8 mouse cellular contexts compared by ENCODE assay signal in genomic region chr4:58994762-58995161, GRCm38 (mm10). TPM values are rescaled to one million over a fixed set of nuclear protein-coding genes. Genes with fewer than 3 reads are reported as not detected.
DNase-seq lines count a peak whose midpoint lies in the region; ATAC-seq lines count a peak whose summit lies in the region.

TSS of gene Dnajc25 (plus strand) at chr4:58995062.

- H3K27ac ChIP-seq in kidney, embryonic 14.5 days (ENCODE audit: low read depth, low read length) = 0 out of 2 replicates have a peak within 1 kb of the TSS, but pooled peaks have one; percentile 6
- no peak within 1 kb of the TSS for H3K27ac ChIP-seq in limb, embryonic 15.5 days
- H3K27ac ChIP-seq in midbrain, embryonic 11.5 days (ENCODE audit: low read depth, low read length) = no peak within 1 kb of the TSS
- no peak within 1 kb of the TSS for H3K27ac ChIP-seq in midbrain, embryonic 14.5 days (replicated peaks; ENCODE audit: low read depth, low read length)

- WGBS in kidney, embryonic 14.5 days = 67% methylated on average over 4 of the region's 4 CpGs
- 93% methylated on average over 4 of the region's 4 CpGs for WGBS in limb, embryonic 15.5 days
- 91% methylated on average over 4 of the region's 4 CpGs for WGBS in midbrain, embryonic 11.5 days
- 92% methylated on average over 4 of the region's 4 CpGs for WGBS in midbrain, embryonic 14.5 days

- no peak within 1 kb of the TSS for H3K4me3 ChIP-seq in kidney, embryonic 14.5 days (ENCODE audit: low read length)
- no peak within 1 kb of the TSS for H3K4me3 ChIP-seq in limb, embryonic 15.5 days
- no peak within 1 kb of the TSS for H3K4me3 ChIP-seq in midbrain, embryonic 11.5 days (ENCODE audit: low read depth, low read length)
- H3K4me3 ChIP-seq in midbrain, embryonic 14.5 days (replicated peaks; ENCODE audit: low read depth, low read length) = no peak within 1 kb of the TSS

- peaks cover 3% of the 10 kb centered on the region; the same call in 1 of the 2 replicates for H3K4me1 ChIP-seq in kidney, embryonic 14.5 days (ENCODE audit: control insufficient read depth, insufficient read depth, low read length)
- H3K4me1 ChIP-seq in limb, embryonic 15.5 days = 0 out of 2 replicates have a peak, but pooled peaks cover 2% of the 10 kb centered on the region
- H3K4me1 ChIP-seq in midbrain, embryonic 11.5 days (ENCODE audit: control insufficient read depth, insufficient read depth, low read length) = no peaks in the 10 kb centered on the region
- H3K4me1 ChIP-seq in midbrain, embryonic 14.5 days (ENCODE audit: control insufficient read depth, insufficient read depth, low read length) = no peaks in the 10 kb centered on the region

- H3K4me2 ChIP-seq in kidney, embryonic 14.5 days (replicated peaks; ENCODE audit: low read depth, low read length) = no peak within 1 kb of the TSS
- H3K4me2 ChIP-seq in limb, embryonic 15.5 days = no peak within 1 kb of the TSS
- H3K4me2 ChIP-seq in midbrain, embryonic 11.5 days = no peak within 1 kb of the TSS
- no peak within 1 kb of the TSS for H3K4me2 ChIP-seq in midbrain, embryonic 14.5 days (ENCODE audit: low read length)

- no peak for DNase-seq in kidney, postnatal 36 days
- peak; percentile 23 for DNase-seq in adrenal gland, adult 2 months
- no peak for DNase-seq in heart, adult 18-20 months
- no peak for DNase-seq in midbrain, embryonic 11.5 days (ENCODE audit: low spot score, missing footprints)
- no peak for DNase-seq in layer of hippocampus, postnatal 25 days (ENCODE audit: extremely low spot score in 1 of 2, low spot score in 1 of 2)
- no peak for DNase-seq in midbrain, embryonic 14.5 days

- H3K9ac ChIP-seq in kidney, embryonic 14.5 days (ENCODE audit: low read depth, low read length) = no peak within 1 kb of the TSS
- no peak within 1 kb of the TSS for H3K9ac ChIP-seq in limb, embryonic 15.5 days
- H3K9ac ChIP-seq in midbrain, embryonic 11.5 days (ENCODE audit: low read length) = no peak within 1 kb of the TSS
- no peak within 1 kb of the TSS for H3K9ac ChIP-seq in midbrain, embryonic 14.5 days (replicated peaks; ENCODE audit: low read length)

- no peaks in the 10 kb centered on the region for H3K9me3 ChIP-seq in kidney, embryonic 14.5 days (ENCODE audit: control insufficient read depth, low read length)
- H3K9me3 ChIP-seq in limb, embryonic 15.5 days = no peaks in the 10 kb centered on the region
- H3K9me3 ChIP-seq in midbrain, embryonic 11.5 days (ENCODE audit: control insufficient read depth, low read length) = no peaks in the 10 kb centered on the region
- no peaks in the 10 kb centered on the region for H3K9me3 ChIP-seq in midbrain, embryonic 14.5 days (ENCODE audit: control insufficient read depth, low read length)

- H3K36me3 ChIP-seq in kidney, embryonic 14.5 days (ENCODE audit: control insufficient read depth, insufficient read depth, low read length) = no peaks in the 10 kb centered on the region
- no peaks in the 10 kb centered on the region for H3K36me3 ChIP-seq in limb, embryonic 15.5 days
- no peaks in the 10 kb centered on the region for H3K36me3 ChIP-seq in midbrain, embryonic 11.5 days (ENCODE audit: control insufficient read depth, insufficient read depth, low read length)
- H3K36me3 ChIP-seq in midbrain, embryonic 14.5 days (ENCODE audit: control insufficient read depth, insufficient read depth, low read length) = no peaks in the 10 kb centered on the region

- H3K27me3 ChIP-seq in kidney, embryonic 14.5 days (ENCODE audit: control insufficient read depth, insufficient read depth, low read length) = no peaks in the 10 kb centered on the region
- H3K27me3 ChIP-seq in limb, embryonic 15.5 days = no peaks in the 10 kb centered on the region
- H3K27me3 ChIP-seq in midbrain, embryonic 11.5 days (ENCODE audit: control insufficient read depth, insufficient read depth, low read length) = no peaks in the 10 kb centered on the region
- no peaks in the 10 kb centered on the region for H3K27me3 ChIP-seq in midbrain, embryonic 14.5 days (ENCODE audit: control insufficient read depth, insufficient read depth, low read length)

- ATAC-seq in kidney, embryonic 14.5 days (ENCODE audit: low FRiP score, low TSS enrichment) = no peak
- ATAC-seq in limb, embryonic 15.5 days (ENCODE audit: insufficient number of reproducible peaks, low FRiP score, low TSS enrichment, low read depth) = no peak
- ATAC-seq in midbrain, embryonic 11.5 days (ENCODE audit: low FRiP score) = no peak
- no peak for ATAC-seq in midbrain, embryonic 14.5 days (ENCODE audit: low FRiP score, low TSS enrichment)

RNA-seq across cellular contexts. Expression of gene Dnajc25, which starts in this region (rescaled TPM):
- polyA plus RNA-seq in kidney, embryonic 14.5 days (2014; fragmentation: Nextera tagmentation; extraction: Ambion mirVana) = 12.5 and 14.0 TPM in 2 replicates
- 10 to 100 TPM; 16.8 to 20.5 TPM for total RNA-seq in adrenal gland, adult 2 months (2021)
- polyA plus RNA-seq in adrenal gland, adult 2 months (2012; rRNA removed) = 6.9 and 7.3 TPM in 2 replicates
- total RNA-seq in heart, adult 18-20 months (2021) = 10 to 100 TPM; 19.8 to 22.3 TPM
- polyA plus RNA-seq in limb, embryonic 15.5 days (2015; fragmentation: Nextera tagmentation; extraction: Ambion mirVana) = 15.0 and 18.7 TPM in 2 replicates
- 5.3 and 5.5 TPM in 2 replicates for polyA plus RNA-seq in midbrain, embryonic 11.5 days (2014; fragmentation: Nextera tagmentation; extraction: Ambion mirVana)
- 1 to 10 TPM; 5.5 to 5.8 TPM for total RNA-seq in layer of hippocampus, postnatal 25 days (2021)
- 5.7 and 6.3 TPM in 2 replicates for polyA plus RNA-seq in midbrain, embryonic 14.5 days (2014; fragmentation: Nextera tagmentation; extraction: Ambion mirVana)
